Comparison of ENCODE assay signal across 15 mouse cellular contexts in the genomic region with DNA sequence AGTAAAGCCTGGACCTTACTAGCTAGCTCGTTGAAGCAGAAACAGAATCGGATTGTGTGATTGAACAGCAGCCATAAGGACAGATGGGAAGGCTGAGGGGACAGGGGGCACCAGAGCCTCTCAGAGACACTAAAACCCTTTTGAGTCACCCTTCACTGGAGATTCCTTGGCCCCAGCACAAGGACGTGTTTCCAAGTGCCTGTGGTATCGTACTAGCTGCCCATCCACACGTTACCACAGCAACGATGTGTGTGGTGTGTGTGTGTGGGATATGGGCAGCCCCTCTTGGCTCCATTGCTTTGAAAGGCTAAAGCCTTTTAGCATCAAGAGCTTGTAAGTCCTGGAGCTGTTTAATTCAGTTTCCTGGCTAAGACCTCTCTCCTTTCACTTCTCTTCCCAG. TPM values are rescaled to one million over a fixed set of nuclear protein-coding genes. Genes with fewer than 3 reads are reported as not detected.
DNase-seq lines count a peak whose midpoint lies in the region; ATAC-seq lines count a peak whose summit lies in the region.
"Had no signal": no experiment of that assay in that cellular context is flagged by ENCODE, and none has a peak within 500 bp of the region (broad histone marks: within the 10 kb centered on the region; RNA-seq: fewer than 3 reads in every experiment).

No protein-coding gene starts in this region.

- H3K9ac ChIP-seq in hindbrain, embryonic 13.5 days = no peak overlapping the region
- no peak overlapping the region for H3K9ac ChIP-seq in hindbrain, embryonic 11.5 days (ENCODE audit: low read depth, low read length)
- H3K9ac ChIP-seq in limb, embryonic 12.5 days (replicated peaks) = no peak overlapping the region
- H3K9ac ChIP-seq: intestine, embryonic 15.5 days had no signal

- no peak overlapping the region for H3K4me2 ChIP-seq in hindbrain, embryonic 13.5 days
- no peak overlapping the region for H3K4me2 ChIP-seq in hindbrain, embryonic 11.5 days (replicated peaks; ENCODE audit: low read depth, low read length)
- H3K4me2 ChIP-seq in limb, embryonic 12.5 days = no peak overlapping the region
- H3K4me2 ChIP-seq: intestine, embryonic 15.5 days had no signal

- peaks cover 11% of the 10 kb centered on the region for H3K4me1 ChIP-seq in hindbrain, embryonic 13.5 days (replicated peaks)
- no peaks in the 10 kb centered on the region for H3K4me1 ChIP-seq in hindbrain, embryonic 11.5 days (replicated peaks; ENCODE audit: control insufficient read depth, insufficient read depth, low read length)
- peaks cover 36% of the 10 kb centered on the region for H3K4me1 ChIP-seq in embryonic facial prominence, embryonic 10.5 days
- peaks cover 38% of the 10 kb centered on the region for H3K4me1 ChIP-seq in limb, embryonic 12.5 days (replicated peaks)
- H3K4me1 ChIP-seq: intestine, embryonic 15.5 days had no signal

- H3K27me3 ChIP-seq in hindbrain, embryonic 13.5 days = 0 out of 2 replicates have a peak, but pooled peaks cover 3% of the 10 kb centered on the region
- H3K27me3 ChIP-seq in hindbrain, embryonic 11.5 days (ENCODE audit: control insufficient read depth, insufficient read depth, low read length) = no peaks in the 10 kb centered on the region
- H3K27me3 ChIP-seq in embryonic facial prominence, embryonic 10.5 days (replicated peaks; ENCODE audit: low read depth, poor library complexity, severe bottlenecking) = peaks cover 10% of the 10 kb centered on the region; the same call in 1 of the 2 replicates
- 0 out of 2 replicates have a peak, but pooled peaks cover 3% of the 10 kb centered on the region for H3K27me3 ChIP-seq in limb, embryonic 12.5 days
- H3K27me3 ChIP-seq: intestine, embryonic 15.5 days had no signal

- no peaks in the 10 kb centered on the region for H3K9me3 ChIP-seq in hindbrain, embryonic 13.5 days
- no peaks in the 10 kb centered on the region for H3K9me3 ChIP-seq in hindbrain, embryonic 11.5 days (ENCODE audit: control insufficient read depth, low read length)
- H3K9me3 ChIP-seq in embryonic facial prominence, embryonic 10.5 days = no peaks in the 10 kb centered on the region
- no peaks in the 10 kb centered on the region for H3K9me3 ChIP-seq in limb, embryonic 12.5 days
- H3K9me3 ChIP-seq: heart, embryonic 10.5 days; intestine, embryonic 15.5 days had no signal

- no peak overlapping the region for H3K4me3 ChIP-seq in hindbrain, embryonic 13.5 days
- no peak overlapping the region for H3K4me3 ChIP-seq in hindbrain, embryonic 11.5 days (ENCODE audit: low read depth, low read length)
- H3K4me3 ChIP-seq in embryonic facial prominence, embryonic 10.5 days = no peak overlapping the region
- H3K4me3 ChIP-seq in limb, embryonic 12.5 days (replicated peaks) = no peak overlapping the region
- H3K4me3 ChIP-seq: heart, embryonic 10.5 days; intestine, embryonic 15.5 days; layer of hippocampus, adult 2 months had no signal

- 58% methylated on average over 6 of the region's 6 CpGs for WGBS in hindbrain, embryonic 13.5 days
- 72% methylated on average over 6 of the region's 6 CpGs for WGBS in hindbrain, embryonic 11.5 days
- WGBS in embryonic facial prominence, embryonic 10.5 days = 83% methylated on average over 6 of the region's 6 CpGs
- 75% methylated on average over 6 of the region's 6 CpGs for WGBS in limb, embryonic 12.5 days

- H3K27ac ChIP-seq in hindbrain, embryonic 13.5 days = no peak overlapping the region
- H3K27ac ChIP-seq in hindbrain, embryonic 11.5 days (ENCODE audit: low read depth, low read length) = no peak overlapping the region
- 0 out of 2 replicates have a peak overlapping the region, but pooled peaks have one; percentile 11 for H3K27ac ChIP-seq in embryonic facial prominence, embryonic 10.5 days (replicated peaks)
- peak overlapping the region; percentile 35; the same call in 1 of the 2 replicates for H3K27ac ChIP-seq in limb, embryonic 12.5 days
- H3K27ac ChIP-seq: heart, embryonic 10.5 days; intestine, embryonic 15.5 days; layer of hippocampus, adult 2 months had no signal

- no peak for DNase-seq in hindbrain, embryonic 11.5 days (ENCODE audit: low spot score)
- DNase-seq in Muller cell, postnatal 12 days (ENCODE audit: inconsistent ontology term) = peak; percentile 65
- DNase-seq in embryonic facial prominence, embryonic 10.5 days (ENCODE audit: low spot score) = no peak
- no peak for DNase-seq in lung, postnatal 25 days (ENCODE audit: low spot score)
- DNase-seq in urinary bladder, postnatal 25 days (ENCODE audit: low spot score) = no peak
- DNase-seq: cerebellum, adult 11-12 months; gastrocnemius, postnatal 10 days; heart, postnatal 14 days; liver; lung, adult 2 months had no signal

- ATAC-seq in hindbrain, embryonic 13.5 days (ENCODE audit: low FRiP score) = peak; percentile 32; the same call in 1 of the 2 replicates
- no peak for ATAC-seq in hindbrain, embryonic 11.5 days (ENCODE audit: low FRiP score)
- ATAC-seq in limb, embryonic 12.5 days (ENCODE audit: insufficient number of reproducible peaks, insufficient read depth, low FRiP score, low TSS enrichment, low read depth) = no peak
- ATAC-seq: intestine, embryonic 15.5 days had no signal

- no peaks in the 10 kb centered on the region for H3K36me3 ChIP-seq in hindbrain, embryonic 13.5 days
- H3K36me3 ChIP-seq in hindbrain, embryonic 11.5 days (ENCODE audit: control insufficient read depth, insufficient read depth, low read length) = no peaks in the 10 kb centered on the region
- no peaks in the 10 kb centered on the region for H3K36me3 ChIP-seq in embryonic facial prominence, embryonic 10.5 days (replicated peaks)
- H3K36me3 ChIP-seq in limb, embryonic 12.5 days = no peaks in the 10 kb centered on the region
- H3K36me3 ChIP-seq: heart, embryonic 10.5 days; intestine, embryonic 15.5 days had no signal

RNA-seq across cellular contexts. Expression of gene Cxcl14, which starts 33.4 kb away (rescaled TPM):
- 4.9 and 8.2 TPM in 2 replicates for polyA plus RNA-seq in hindbrain, embryonic 13.5 days (2015; fragmentation: Nextera tagmentation; extraction: Ambion mirVana)
- 19.3 and 23.4 TPM in 2 replicates for polyA plus RNA-seq in hindbrain, embryonic 11.5 days (2014; fragmentation: Nextera tagmentation; extraction: Ambion mirVana)
- 23.8 and 40.2 TPM in 2 replicates for polyA plus RNA-seq in embryonic facial prominence, embryonic 10.5 days (2016; fragmentation: Nextera tagmentation; extraction: Ambion mirVana)
- 342 and 397 TPM in 2 replicates for polyA plus RNA-seq in limb, embryonic 12.5 days (2016; fragmentation: Nextera tagmentation; extraction: Ambion mirVana)

Comparison
In these comparisons a context has a peak if more than half of its experiments do, and no peak if none do; other contexts are left out.
1. H3K27ac ChIP-seq: peak in embryonic facial prominence, embryonic 10.5 days (single experiment) and limb, embryonic 12.5 days (single experiment); none in hindbrain, embryonic 13.5 days (single experiment) and hindbrain, embryonic 11.5 days (single experiment).